Comparison of ENCODE assay signal across 12 mouse cellular contexts in genomic region chr16:42615920-42616319, GRCm38 (mm10).
DNase-seq lines count a peak whose midpoint lies in the region; ATAC-seq and TF ChIP-seq lines count a peak whose summit lies in the region.
"Had no signal": no experiment of that assay in that cellular context is flagged by ENCODE, and none has a peak within 500 bp of the region (broad histone marks: within the 10 kb centered on the region; RNA-seq: fewer than 3 reads in every experiment).

No protein-coding gene starts in this region.

- no peaks in the 10 kb centered on the region for H3K27me3 ChIP-seq in midbrain, embryonic 14.5 days (ENCODE audit: control insufficient read depth, insufficient read depth, low read length)

- peak; percentile 11 for DNase-seq in cerebellum, adult 11 months
- DNase-seq in cerebellum, postnatal 10 days = peak; percentile 45 to 48
- DNase-seq in layer of hippocampus, adult 2 months (ENCODE audit: low spot score in 2 of 2) = peak; percentile 85 to 90
- peak; percentile 59 to 95 for DNase-seq in left cerebral cortex, postnatal 25 days (ENCODE audit: low spot score in 2 of 2)
- DNase-seq in thymus, postnatal 14 days = no peak
- DNase-seq in gastrocnemius, adult 8-10 months (ENCODE audit: low spot score in 2 of 2) = no peak
- no peak for DNase-seq in embryo, embryonic 10.5 days (ENCODE audit: low spot score)
- DNase-seq in midbrain, embryonic 14.5 days = no peak
- DNase-seq: heart, adult 18-20 months; heart, postnatal 4 days; liver had no signal

- TF ChIP-seq CTCF in layer of hippocampus, adult 2 months (conservative IDR thresholded peaks at IDR 0.05) = no peak

- intact Hi-C loops in left cerebral cortex, postnatal 25 days (cut with DNase I) = loop anchor here (10.0 kb wide), 2 partner anchors 171 to 341 kb away; no protein-coding TSS in a partner anchor

- no peak overlapping the region for H3K27ac ChIP-seq in layer of hippocampus, adult 2 months
- no peak overlapping the region for H3K27ac ChIP-seq in midbrain, embryonic 14.5 days (replicated peaks; ENCODE audit: low read depth, low read length)

- H3K4me2 ChIP-seq in midbrain, embryonic 14.5 days (ENCODE audit: low read length) = no peak overlapping the region

- H3K9me3 ChIP-seq in midbrain, embryonic 14.5 days (ENCODE audit: control insufficient read depth, low read length) = no peaks in the 10 kb centered on the region

- ATAC-seq in midbrain, embryonic 14.5 days (ENCODE audit: low FRiP score, low TSS enrichment) = no peak

- no peaks in the 10 kb centered on the region for H3K4me1 ChIP-seq in midbrain, embryonic 14.5 days (ENCODE audit: control insufficient read depth, insufficient read depth, low read length)

- no peak overlapping the region for H3K9ac ChIP-seq in midbrain, embryonic 14.5 days (replicated peaks; ENCODE audit: low read length)

- no peak overlapping the region for H3K4me3 ChIP-seq in layer of hippocampus, adult 2 months
- no peak overlapping the region for H3K4me3 ChIP-seq in midbrain, embryonic 14.5 days (replicated peaks; ENCODE audit: low read depth, low read length)
- H3K4me3 ChIP-seq: myocyte had no signal

- 84% methylated on average over 3 of the region's 3 CpGs for WGBS in midbrain, embryonic 14.5 days

- no peaks in the 10 kb centered on the region for H3K36me3 ChIP-seq in midbrain, embryonic 14.5 days (ENCODE audit: control insufficient read depth, insufficient read depth, low read length)

Comparison
In these comparisons a context has a peak if more than half of its experiments do, and no peak if none do; other contexts are left out.
1. DNase-seq: peak in cerebellum, adult 11 months (single experiment), cerebellum, postnatal 10 days (2 of 2), layer of hippocampus, adult 2 months (2 of 2) and left cerebral cortex, postnatal 25 days (2 of 2); none in thymus, postnatal 14 days (single experiment), gastrocnemius, adult 8-10 months (0 of 2), embryo, embryonic 10.5 days (single experiment) and midbrain, embryonic 14.5 days (single experiment).